Mouse (Mus musculus) cerebellum, adult 8-10 months (tissue): ENCODE measurements around the gene Lamtor2.

Source experiments
- DNase-seq: peaks from one replicate; pipeline ENCODE4 v3.0.0; 2022

The Lamtor2 gene

GRCm38 (mm10) chr3:88502031-88502571, 50.8 kb downstream of the Lamtor2 start:
- DNase-seq, result no peak

GRCm38 (mm10) chr3:88501366-88502030, 51.4 kb downstream of the Lamtor2 start:
- DNase-seq, result no peak

- no peak for DNase-seq
Observed at GRCm38 (mm10) chr3:88500655-88501365, 52.1 kb downstream of the Lamtor2 start.

- no peak for DNase-seq
Observed at GRCm38 (mm10) chr3:88500087-88500486, 52.8 kb downstream of the Lamtor2 start.
